Mouse (Mus musculus) liver (tissue): Measurements from ENCODE around the gene Galm.
A peak's percentile ranks its signal among the peaks of the same experiment; 100 is the strongest.
"Not testable (repeated sequence)": the region's sequence is repeated elsewhere in the genome, so short reads cannot be mapped to it uniquely, and the experiment has no call there.

Experiments used
- DNase-seq: peaks from one replicate; pipeline ENCODE4 v3.0.0-alpha.2; 2020; ENCODE audit warnings: mixed read lengths

Gene Galm

DNA sequence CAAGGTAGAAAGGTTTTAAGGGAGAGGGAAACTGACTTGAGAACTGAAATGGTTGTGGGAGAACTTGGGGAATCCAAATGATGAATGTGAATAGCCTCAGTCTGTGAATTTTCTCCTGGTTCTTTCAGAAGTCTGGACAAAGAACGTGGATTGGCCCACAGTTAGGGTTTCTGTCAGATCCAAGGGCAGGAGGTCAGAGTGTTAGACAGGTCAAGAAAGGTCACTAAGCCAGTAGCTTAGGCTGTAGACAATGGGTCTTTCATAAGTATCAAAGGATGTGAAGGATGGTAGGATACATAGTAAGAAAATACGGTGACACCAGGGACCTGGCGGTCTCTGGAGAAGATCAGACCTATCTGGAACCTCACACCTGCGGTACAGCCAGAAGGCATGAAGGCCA lies 40.2 kb downstream of the Galm start:
- no peak for DNase-seq

DNA sequence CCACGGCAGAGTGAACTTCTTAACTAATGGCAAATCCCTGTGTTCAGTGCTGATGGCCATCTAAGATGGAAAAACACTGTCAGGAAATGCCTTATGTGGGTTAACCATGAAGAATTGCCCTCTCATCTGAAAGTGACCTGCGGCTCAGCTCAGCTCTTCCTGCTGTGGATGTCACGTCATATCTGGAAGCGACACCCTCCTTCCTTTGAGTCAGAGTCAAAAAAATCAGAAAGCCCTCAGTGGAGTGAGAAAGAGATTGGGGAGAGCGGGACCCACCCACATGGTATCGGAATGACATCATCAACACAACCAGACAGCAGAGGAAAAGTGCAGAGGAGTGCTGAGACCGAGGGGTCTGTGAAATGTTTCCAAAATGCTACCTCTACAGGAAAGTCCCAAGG lies 40.6 kb downstream of the Galm start:
- no peak for DNase-seq

DNA sequence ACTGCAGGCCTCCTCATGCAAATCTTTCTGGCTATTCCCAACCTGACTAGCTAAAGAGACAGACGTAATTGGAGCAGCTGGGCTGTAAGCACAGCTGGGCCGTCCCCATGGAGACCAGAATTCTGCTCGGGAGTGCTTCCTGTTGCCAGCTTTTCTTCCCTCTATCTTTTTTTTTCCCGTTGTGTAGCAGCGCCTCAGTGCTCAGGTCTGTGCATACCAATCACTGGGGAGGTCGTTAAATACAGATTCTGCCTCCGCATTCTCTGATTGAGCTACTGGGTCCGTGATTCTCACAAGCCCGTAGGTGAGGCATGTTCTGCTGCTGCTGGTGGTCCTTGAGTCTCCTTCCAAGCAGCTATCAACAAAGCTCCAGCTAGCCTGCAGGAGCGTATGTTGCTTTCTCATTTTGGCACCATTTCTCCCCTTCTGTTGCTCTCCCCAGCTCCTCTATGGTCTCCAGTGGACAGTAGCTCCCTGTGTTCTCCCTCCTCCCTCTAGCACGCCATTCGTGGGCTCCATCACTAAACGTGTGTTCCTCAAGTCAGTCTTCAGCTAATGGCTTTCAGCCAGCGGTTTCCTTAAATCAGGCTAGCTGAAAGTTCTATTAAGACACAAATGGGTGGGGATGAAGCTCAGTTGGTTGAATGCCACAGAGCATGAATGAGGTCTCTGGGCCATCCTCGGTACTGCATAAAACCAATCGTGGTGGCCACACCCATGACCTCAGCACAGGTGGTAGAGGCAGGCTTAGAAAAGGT lies 41.3 kb downstream of the Galm start:
- no peak for DNase-seq

DNA sequence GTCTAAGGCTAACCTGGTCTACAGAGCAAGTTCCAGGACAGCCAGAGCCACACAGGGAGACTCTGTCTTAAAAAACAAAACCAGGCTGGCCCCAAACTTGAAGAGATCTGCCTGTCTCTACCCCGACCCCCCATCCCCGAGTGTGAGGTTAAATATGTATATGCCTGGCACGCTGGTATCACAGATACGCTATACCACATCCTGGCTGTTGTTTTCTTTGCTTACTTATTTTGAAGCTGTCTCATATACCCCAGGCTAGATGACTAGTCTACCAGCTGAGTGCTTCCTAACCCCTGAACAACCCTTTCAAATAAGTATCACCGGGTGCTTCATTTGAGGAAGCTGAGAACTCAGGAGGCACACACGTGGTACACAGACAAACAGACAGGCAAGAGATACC lies 42.5 kb downstream of the Galm start:
- no peak for DNase-seq

GRCm38 (mm10) chr17:80170951-80171350 lies 43.7 kb downstream of the Galm start:
- no peak for DNase-seq

DNA sequence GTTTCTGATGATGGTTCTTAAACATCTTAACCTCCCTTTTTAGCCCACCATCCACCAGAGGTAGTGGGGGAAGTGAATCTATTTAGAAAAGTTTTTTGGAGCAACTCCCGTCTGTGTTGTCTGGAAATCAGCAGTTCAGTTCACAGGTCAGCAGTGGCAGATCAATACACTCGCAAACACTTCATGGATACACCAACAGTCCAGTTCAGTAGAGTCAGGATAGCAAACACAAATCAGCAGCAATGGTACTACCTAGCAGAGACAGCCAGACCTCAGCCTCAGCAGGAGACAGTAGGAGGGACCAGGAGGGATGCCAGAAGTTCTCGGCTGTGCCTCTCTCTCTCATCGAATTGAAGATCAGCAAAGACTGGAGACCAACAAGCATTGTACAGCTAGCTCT lies 44.7 kb downstream of the Galm start:
- no peak for DNase-seq

DNA sequence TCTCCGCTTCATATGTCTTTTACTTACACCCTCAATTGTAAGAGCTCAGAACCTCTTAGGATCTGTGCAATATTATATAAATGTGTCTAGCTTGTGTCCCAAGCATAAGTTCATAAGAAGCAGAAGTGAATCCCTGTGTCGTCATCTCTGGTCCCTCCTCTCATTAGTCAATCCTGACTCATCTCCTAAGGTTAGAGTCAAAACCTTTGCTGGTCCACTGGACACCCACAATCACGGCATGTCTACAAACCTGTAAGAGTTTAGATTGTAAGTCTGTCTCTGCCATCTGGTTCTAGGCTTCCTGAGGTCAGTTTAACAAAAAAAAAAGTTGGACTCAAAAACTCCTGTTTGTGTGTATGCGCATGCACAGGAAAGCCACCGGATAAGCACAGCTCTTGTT lies 45.5 kb downstream of the Galm start:
- DNase-seq, result no peak

DNA sequence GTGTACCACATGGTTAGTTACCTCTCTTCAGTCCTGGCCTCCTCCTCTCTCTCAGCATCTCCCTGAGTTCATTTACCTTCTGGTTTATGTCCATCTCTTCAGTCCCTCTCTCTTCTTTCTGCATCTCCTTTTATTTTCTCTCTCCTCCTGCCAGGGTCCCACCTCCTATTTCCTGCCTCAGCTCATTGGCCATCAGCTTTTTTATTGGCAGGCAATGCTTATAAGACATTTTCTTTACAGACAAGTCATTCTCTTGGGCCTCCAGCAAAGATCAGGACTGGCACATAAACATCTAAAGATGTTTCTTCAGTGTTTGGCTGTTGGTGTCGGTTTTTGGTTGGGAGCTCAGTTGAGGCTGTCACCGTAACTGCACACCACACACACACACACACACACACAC lies 46.4 kb downstream of the Galm start:
- no peak for DNase-seq

GRCm38 (mm10) chr17:80174146-80174545 lies 46.9 kb downstream of the Galm start:
- no peak for DNase-seq

DNA sequence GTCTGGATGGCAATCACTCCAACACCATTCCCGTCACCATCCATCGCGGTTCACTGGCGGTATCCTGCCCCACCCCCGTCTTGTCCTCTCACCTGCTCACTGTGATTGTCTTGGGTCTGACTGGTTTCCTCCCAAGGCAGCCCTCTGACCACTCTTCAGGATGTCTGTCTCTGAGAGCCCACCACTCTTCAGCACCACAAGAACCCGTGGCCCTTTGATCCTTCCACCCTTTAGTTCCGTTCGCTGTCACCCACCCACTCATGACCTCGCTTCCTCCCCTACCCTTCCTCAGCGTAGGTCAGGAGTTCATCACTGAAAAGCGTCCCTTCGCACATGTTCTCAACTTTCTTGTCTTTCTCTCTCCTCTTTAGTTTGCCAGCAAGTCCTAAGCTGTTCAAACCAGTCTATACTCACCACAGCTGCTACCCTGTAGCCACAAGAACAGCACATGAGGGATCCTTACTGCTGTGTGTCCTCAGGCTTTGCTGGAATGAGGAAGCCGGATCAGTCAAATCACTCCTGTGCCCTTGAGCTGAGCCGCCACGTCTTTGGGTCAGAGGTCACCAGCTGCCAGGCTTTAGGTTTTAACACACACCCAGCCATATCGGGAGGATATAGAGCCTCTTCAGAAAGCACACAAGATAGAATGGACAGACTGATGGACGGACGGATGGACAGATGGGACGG lies 47.6 kb downstream of the Galm start:
- no peak for DNase-seq

DNA sequence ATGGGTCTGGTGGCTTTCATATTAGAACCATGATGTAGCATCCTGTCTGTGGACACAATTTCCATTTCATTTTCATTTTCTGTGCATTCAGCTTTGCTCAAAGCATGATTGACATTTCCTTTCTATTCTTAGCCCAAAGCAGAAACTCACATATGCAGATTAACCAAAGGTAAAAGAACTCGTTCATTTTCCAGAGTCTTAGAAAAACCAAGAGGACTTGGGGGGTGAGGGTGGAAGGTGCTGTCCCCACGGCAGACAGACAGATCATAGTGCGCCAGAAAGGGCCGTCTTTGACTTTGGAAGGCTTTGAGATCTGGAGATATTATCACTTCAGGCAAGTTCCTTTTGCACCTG lies 48.1 kb downstream of the Galm start:
- no peak for DNase-seq

- no peak for DNase-seq
Measured at GRCm38 (mm10) chr17:80175966-80176365, 48.7 kb downstream of the Galm start.

GRCm38 (mm10) chr17:80178846-80179245 lies 51.6 kb downstream of the Galm start:
- DNase-seq, result not testable (repeated sequence)

DNA sequence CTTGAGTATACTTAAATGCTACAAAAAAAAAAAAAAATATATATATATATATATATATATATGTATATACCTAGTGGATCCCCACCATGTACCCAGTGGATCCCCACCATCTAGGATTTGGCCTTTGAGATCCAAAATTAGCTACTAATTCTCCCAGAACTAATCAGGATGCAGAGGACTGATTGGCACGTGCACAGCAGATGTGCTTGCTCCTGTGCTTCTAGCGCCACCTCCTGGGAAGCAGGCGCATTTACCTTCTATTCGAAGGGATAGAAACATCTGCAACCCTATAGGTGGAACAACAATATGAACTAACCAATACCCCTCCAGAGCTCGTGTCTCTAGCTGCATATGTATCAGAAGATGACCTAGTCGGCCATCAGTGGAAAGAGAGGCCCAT lies 52.7 kb downstream of the Galm start:
- DNase-seq, result peak; percentile 69

DNA sequence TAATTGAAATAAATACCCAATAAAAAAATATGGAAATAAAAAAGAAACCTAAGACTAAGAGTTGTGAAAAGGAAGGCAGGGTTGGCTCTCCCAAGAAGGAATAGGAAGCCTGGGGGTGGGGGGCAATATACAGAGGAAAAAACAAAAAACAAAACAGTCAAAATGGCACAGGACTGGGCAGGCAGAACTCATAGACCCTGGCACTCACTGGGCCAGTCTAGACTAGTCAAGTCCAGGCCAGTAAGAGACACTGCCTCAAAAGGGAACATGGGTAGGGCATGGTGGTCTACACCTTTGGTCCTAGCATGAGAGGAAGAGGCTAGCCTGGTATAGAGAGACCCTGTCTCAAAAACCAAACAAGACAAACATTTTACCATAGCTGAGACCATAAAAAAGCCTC lies 53.2 kb downstream of the Galm start:
- DNase-seq, result no peak

GRCm38 (mm10) chr17:80183615-80184014 lies 56.3 kb downstream of the Galm start:
- no peak for DNase-seq

- no peak for DNase-seq
Measured at GRCm38 (mm10) chr17:80193075-80193474, 65.8 kb downstream of the Galm start.

- DNase-seq, result no peak
Measured at GRCm38 (mm10) chr17:80199160-80199778, 72.0 kb downstream of the Galm start.

- DNase-seq, result no peak
Measured at GRCm38 (mm10) chr17:80205657-80206056, 78.4 kb downstream of the Galm start.

GRCm38 (mm10) chr17:80206301-80206670 lies 79.0 kb downstream of the Galm start:
- peak; percentile 73 for DNase-seq

- DNase-seq, result peak; percentile 97
Measured at GRCm38 (mm10) chr17:80206671-80207581, 79.7 kb downstream of the Galm start, which contains the start of the genes Srsf7 and Ttc39d. Gene Srsf7 (minus strand): TSS chr17:80207307. Gene Ttc39d (plus strand): TSS chr17:80207460.

DNA sequence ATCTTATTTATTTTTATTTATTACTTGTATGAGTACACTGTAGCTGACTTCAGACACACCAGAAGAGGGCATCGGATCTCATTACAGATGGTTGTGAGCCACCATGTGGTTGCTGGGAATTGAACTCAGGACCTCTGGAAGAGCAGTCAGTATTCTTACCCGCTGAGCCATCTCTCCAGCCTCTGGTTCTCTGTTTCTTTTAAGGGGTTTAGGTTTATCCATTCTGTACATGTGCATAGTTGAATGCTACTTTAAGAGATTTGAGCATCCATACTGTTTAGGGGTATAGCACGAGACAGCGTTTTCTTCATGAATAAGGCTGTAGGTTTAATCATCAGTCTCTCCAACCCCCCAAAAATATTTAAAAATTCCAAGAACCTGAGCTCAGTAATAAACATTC lies 86.7 kb downstream of the Galm start:
- not testable (repeated sequence) for DNase-seq

DNA sequence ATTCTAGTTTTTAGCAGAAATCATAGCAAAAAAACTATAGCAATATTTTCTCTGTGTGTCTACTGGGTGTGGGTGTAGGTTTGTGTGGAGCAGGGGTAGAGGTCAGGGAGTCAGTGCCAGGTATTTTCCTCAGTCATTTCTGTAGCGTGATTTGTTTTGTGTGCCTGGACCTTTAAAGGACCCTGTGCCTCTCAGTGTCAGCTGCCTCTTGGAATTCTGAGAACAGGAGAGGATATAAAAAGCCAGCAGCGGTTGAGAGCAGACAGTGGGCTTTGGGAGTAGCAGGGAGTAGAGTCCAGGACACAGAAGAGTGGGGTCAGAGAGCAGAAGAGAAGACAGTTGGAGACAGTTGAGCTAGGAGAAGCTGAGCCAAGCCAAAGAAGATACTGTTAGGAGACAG lies 92.9 kb downstream of the Galm start:
- DNase-seq, result no peak
